Mouse (Mus musculus) central nervous system, embryonic 14 days (tissue): ENCODE data around the gene Rtn2. TPM values are rescaled to one million over a fixed set of nuclear protein-coding genes. Genes with fewer than 3 reads are reported as not detected.

ENCODE experiments used
- polyA plus RNA-seq: library from polyadenylated mRNA; depleted of rRNA; stranded (reverse); fragments of >200 nt; gene quantifications from 2 replicates; pipeline ENCODE4 v1.2.3, GENCODE M21; 2012; rRNA removed

The Rtn2 gene
- polyA plus RNA-seq: 118 and 136 TPM in 2 replicates

DNA sequence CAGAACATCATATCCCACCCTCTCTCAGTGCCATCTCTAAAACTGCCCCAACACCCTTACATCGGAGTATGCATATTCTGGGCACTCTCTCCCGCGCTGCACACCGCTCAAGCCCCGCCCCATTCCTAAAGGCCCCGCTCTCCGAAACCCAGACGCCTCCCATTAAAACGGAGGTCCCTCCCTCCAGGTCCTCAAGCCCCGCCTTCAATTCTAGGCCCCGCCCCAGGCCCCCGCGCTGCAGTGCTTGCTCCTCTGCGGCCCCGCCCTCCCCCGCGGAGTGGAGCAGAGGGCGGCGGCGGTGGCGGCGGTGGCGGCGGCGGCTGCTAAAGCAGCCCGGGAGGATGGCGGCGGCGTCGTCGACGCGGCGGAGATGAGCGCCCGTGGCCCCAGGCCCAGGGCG is at the start of gene Rtn2:
Gene Rtn2 (plus strand): TSS at position 240 of the 400 bp plus-strand sequence.

GRCm38 (mm10) chr7:19271238-19272172 is 10.9 kb upstream of the Rtn2 start, which contains the start of gene Vasp:
Gene Vasp (minus strand): TSS chr7:19271817.

DNA sequence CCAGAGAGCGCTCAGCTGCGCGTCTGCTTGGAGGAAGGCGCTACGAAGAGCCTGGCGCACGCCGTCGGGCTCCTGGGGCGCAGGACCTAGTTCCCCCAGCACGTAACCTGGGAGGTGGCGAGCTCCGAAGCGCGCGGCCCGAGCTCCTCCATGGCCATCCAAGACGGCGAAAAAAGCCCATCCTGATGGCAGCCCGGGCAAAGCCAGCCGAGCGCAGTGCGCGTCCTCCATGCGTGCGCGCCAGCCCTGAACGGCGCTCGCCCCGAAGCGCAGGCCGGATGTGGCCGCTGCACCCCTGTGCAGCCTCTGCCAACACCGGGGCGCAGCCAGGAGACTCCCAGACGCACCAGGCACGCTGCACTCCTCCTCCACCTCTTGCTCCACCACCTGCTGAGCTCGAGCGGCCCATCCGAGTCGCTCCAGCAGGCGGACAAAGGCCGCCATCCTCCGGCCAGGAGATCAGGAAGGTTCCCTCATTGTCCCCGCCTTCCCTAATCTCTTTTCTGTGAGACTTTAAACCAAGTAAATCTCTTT is 2.8 kb upstream of the Rtn2 start, which contains the start of gene Ppm1n:
Gene Ppm1n (minus strand): TSS at position 484 of the 534 bp plus-strand sequence.

DNA sequence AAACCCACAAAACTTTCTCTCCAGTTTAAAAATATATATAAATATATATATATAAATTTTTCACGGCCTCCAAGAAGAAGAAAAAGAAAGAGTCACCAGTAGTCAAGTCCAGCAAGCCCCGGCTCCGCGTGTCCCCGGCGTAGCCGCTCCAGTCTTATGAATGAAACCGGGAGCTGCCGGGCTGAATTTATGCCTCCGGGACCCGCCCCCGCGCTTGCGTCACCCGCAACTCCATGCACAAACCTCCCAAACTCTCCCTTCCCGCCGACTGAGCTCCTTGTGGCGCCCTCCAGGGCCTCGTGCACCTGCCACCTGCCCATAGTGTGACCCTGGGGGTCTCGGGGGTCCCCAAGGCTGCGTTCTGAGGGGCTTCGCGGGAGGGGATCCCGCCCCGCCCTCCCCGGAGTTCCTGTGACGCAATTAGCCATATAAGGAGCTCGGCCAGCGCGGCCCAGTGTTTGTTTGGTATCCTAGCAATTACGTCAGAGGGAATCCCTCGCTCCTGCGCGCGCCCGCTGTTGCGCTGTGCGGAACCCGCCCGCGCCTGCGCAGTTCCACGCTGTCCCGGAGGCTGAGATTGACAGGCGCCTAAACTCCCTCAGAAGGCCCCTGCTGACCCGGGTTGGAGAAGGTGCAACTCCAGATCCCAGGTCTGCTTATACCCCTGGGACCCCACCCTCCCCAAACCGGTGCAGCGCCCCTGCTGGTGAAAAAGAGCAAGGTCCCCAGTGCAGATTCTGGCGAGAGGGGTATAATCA is 27.6 kb downstream of the Rtn2 start, which contains the start of gene Fosb:
Gene Fosb (minus strand): TSS at position 168 of the 758 bp plus-strand sequence.

DNA sequence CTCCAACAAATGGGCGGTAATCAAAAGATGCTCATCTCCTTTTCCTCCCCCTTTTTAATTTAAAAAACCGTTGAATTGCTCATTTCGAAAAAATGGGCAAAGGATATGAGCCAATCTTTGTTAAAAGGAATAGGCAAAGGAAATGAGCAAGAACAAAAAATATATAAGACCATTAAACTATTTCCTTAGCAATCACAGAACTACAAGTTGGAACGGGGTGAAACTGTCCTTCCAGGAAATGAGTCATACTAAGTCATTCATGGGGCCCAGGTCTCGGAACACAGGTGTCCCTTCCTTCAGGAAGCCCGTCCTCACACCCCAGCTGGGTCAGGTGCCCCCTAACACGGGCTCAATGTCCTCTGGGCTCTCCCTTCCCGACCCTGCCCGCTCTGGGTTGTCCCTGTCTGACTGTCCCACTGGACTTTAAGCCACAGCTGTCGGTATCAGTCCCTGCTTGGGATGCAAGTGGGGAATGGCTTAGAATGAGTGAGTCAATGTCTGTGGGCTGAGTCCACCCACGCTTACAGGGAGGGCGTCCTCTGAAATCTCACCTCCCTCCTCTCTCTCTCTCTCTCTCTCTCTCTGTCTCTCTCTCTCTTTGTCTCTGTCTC is 61.9 kb downstream of the Rtn2 start, which contains the start of gene Ercc1:
Gene Ercc1 (plus strand): TSS at position 542 of the 611 bp plus-strand sequence.

Other genes with a start within 250 kb of the Rtn2 start
- gene Rsph6a, start 227.9 kb upstream of the Rtn2 start, polyA plus RNA-seq: 0.06 and 0.13 TPM in 2 replicates
- gene Dmwd, start 206.4 kb upstream of the Rtn2 start, polyA plus RNA-seq: 154 and 161 TPM in 2 replicates
- 66.0 and 81.7 TPM in 2 replicates for gene Dmpk, start 198.8 kb upstream of the Rtn2 start, polyA plus RNA-seq
- gene Six5, start 188.0 kb upstream of the Rtn2 start, polyA plus RNA-seq: 20.6 and 32.0 TPM in 2 replicates
- 5.3 and 6.0 TPM in 2 replicates for gene Gm4969, start 164.3 kb upstream of the Rtn2 start, polyA plus RNA-seq
- 12.5 and 13.2 TPM in 2 replicates for gene Fbxo46, start 162.8 kb upstream of the Rtn2 start, polyA plus RNA-seq
- gene Qpctl, start 133.3 kb upstream of the Rtn2 start, polyA plus RNA-seq: 15.7 and 17.0 TPM in 2 replicates
- 153 and 184 TPM in 2 replicates for gene Snrpd2, start 132.9 kb upstream of the Rtn2 start, polyA plus RNA-seq
- gene Gipr, start 116.5 kb upstream of the Rtn2 start, polyA plus RNA-seq: 12.0 and 19.1 TPM in 2 replicates
- 47.2 and 49.2 TPM in 2 replicates for gene Eml2, start 106.2 kb upstream of the Rtn2 start, polyA plus RNA-seq
- gene Gpr4, start 70.1 kb upstream of the Rtn2 start, polyA plus RNA-seq: 4.1 and 4.4 TPM in 2 replicates
- 25.6 and 27.9 TPM in 2 replicates for gene Opa3, start 54.3 kb upstream of the Rtn2 start, polyA plus RNA-seq
- gene Vasp, start 10.8 kb upstream of the Rtn2 start, polyA plus RNA-seq: 64.3 and 74.5 TPM in 2 replicates
- 0.83 and 1.1 TPM in 2 replicates for gene Ppm1n, start 2.6 kb upstream of the Rtn2 start, polyA plus RNA-seq
- gene Fosb, start 27.4 kb downstream of the Rtn2 start, polyA plus RNA-seq: 0.11 and 0.36 TPM in 2 replicates
- gene Ercc1, start 62.2 kb downstream of the Rtn2 start, polyA plus RNA-seq: 74.3 and 79.3 TPM in 2 replicates
- 14.1 and 14.5 TPM in 2 replicates for gene Cd3eap, start 76.9 kb downstream of the Rtn2 start, polyA plus RNA-seq
- 6.6 and 9.4 TPM in 2 replicates for gene Ppp1r13l, start 77.1 kb downstream of the Rtn2 start, polyA plus RNA-seq
- 75.9 and 76.5 TPM in 2 replicates for gene Ercc2, start 99.4 kb downstream of the Rtn2 start, polyA plus RNA-seq
- 1.4 and 2.5 TPM in 2 replicates for gene Klc3, start 121.5 kb downstream of the Rtn2 start, polyA plus RNA-seq
- gene Ckm, start 122.2 kb downstream of the Rtn2 start, polyA plus RNA-seq: 0.10 and 25.4 TPM in 2 replicates
- 51.1 and 55.1 TPM in 2 replicates for gene Mark4, start 176.2 kb downstream of the Rtn2 start, polyA plus RNA-seq
- 0.85 and 1.6 TPM in 2 replicates for gene Exoc3l2, start 180.7 kb downstream of the Rtn2 start, polyA plus RNA-seq
- 9.1 and 10.5 TPM in 2 replicates for gene Bloc1s3, start 225.7 kb downstream of the Rtn2 start, polyA plus RNA-seq
- gene Trappc6a, start 225.8 kb downstream of the Rtn2 start, polyA plus RNA-seq: 34.1 and 35.1 TPM in 2 replicates
- 0.33 and 0.34 TPM in 2 replicates for gene Nkpd1, start 235.2 kb downstream of the Rtn2 start, polyA plus RNA-seq